Mouse (Mus musculus) stomach, adult 2 months (tissue): ENCODE results near the gene Urod. TPM values are rescaled to one million over a fixed set of nuclear protein-coding genes. Genes with fewer than 3 reads are reported as not detected.

ENCODE experiments used
- polyA plus RNA-seq: library from polyadenylated mRNA; depleted of rRNA; stranded (reverse); fragments of >200 nt; gene quantifications from 2 replicates; pipeline ENCODE4 v1.2.3, GENCODE M21; 2012; rRNA removed

The Urod gene
- 14.5 and 18.5 TPM in 2 replicates for polyA plus RNA-seq

GRCm38 (mm10) chr4:116993672-116994621, at the start of gene Urod:
Gene Urod, minus strand, starts transcription at chr4:116994413.

DNA sequence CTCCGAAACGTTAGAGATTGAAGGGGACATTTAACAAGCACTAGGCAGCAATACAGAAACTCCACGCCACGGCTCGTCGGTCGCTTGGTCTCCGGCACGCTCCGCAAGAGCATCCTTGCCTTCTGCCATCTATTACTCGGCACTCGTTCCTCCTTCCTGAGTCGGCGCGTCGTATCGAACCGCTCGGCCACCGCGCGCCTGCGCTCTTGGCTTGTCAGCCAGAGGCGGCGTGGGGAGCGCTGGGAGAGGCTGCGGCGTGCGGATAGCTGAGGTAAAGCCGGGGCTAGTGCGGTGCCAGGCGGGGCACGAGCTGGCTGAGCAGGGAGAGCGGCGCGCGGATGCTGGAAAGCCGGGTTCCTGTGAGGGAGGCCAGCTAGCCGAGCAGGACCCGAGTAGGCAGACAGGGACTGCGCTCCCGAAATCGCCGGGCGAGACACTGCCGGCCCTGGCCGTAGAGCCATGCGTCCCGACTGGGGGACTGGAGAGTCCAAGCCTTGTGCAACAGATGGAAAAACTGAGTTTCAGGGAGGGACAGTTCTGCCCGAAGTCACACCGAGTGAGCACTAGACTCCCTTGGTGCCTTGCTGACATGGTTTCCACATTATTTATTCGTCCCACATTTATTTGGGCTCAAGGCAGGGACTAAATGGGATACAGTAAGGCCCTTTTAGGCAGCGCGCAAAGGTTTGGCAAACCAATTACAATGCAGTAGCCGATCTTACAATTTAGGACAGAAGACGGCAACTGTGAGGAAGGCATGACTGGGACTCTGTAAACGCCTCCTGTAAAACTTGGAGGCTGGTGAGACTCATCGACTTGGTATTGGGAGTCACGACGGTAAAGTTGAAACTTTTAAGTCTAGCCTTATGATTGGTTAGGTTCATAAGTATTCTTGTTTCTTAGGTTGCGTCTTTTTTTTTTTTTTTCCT, 25.3 kb upstream of the Urod start, which contains the start of gene Eif2b3:
TSS of gene Eif2b3 (plus strand) at position 197 of the 929 bp plus-strand sequence.

DNA sequence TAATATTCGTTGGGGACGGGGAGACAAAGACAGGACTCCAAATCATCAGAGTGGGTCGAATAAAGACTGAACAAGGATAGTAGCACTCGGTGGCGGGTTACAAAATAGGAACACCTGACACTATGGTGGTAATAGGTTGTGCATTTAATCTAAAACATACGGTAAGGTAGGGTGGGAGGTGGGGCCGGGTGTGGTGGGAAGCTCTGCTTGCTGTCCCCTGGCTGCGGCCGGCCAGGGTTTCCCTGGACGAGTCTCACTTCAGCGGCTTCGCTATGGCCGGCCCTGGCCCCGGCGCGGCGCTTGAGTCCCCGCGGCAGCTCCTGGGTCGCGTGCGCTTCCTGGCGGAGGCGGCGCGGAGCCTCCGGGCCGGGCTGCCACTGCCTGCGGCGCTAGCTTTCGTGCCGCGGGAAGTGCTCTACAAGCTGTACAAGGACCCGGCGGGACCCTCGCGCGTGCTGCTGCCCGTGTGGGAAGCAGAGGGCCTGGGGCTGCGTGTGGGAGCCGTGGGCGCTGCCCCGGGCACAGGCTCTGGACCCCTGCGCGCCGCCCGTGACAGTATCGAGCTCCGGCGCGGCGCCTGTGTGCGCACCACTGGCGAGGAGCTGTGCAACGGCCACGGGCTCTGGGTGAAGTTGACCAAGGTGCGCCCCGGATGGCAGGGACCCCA, 1.1 kb upstream of the Urod start, which contains the start of gene Hectd3:
TSS of gene Hectd3 (plus strand) at position 187 of the 667 bp plus-strand sequence.

Other genes starting within 250 kb of the Urod start
- 5.2 and 5.8 TPM in 2 replicates for gene Toe1, start 186.8 kb downstream of the Urod start, polyA plus RNA-seq
- gene Mutyh, start 186.7 kb downstream of the Urod start, polyA plus RNA-seq: 1.5 and 2.4 TPM in 2 replicates
- 2.9 and 3.9 TPM in 2 replicates for gene Hpdl, start 172.7 kb downstream of the Urod start, polyA plus RNA-seq
- 0.06 and 0.26 TPM in 2 replicates for gene Zswim5, start 117.0 kb downstream of the Urod start, polyA plus RNA-seq
- 39.9 and 41.0 TPM in 2 replicates for gene Hectd3, start 904 bp upstream of the Urod start, polyA plus RNA-seq
- gene Eif2b3, start 25.0 kb upstream of the Urod start, polyA plus RNA-seq: 0.55 and 0.96 TPM in 2 replicates
- 1.8 and 2.0 TPM in 2 replicates for gene Ptch2, start 101.7 kb upstream of the Urod start, polyA plus RNA-seq
- 5.2 and 7.6 TPM in 2 replicates for gene Btbd19, start 131.3 kb upstream of the Urod start, polyA plus RNA-seq
- 0.25 and 0.49 TPM in 2 replicates for gene Tctex1d4, start 132.4 kb upstream of the Urod start, polyA plus RNA-seq
- gene Plk3, start 139.6 kb upstream of the Urod start, polyA plus RNA-seq: 19.8 and 37.6 TPM in 2 replicates
- 114 and 124 TPM in 2 replicates for gene Rps8, start 161.8 kb upstream of the Urod start, polyA plus RNA-seq
- gene Kif2c, start 188.2 kb upstream of the Urod start, polyA plus RNA-seq: 0.37 and 0.91 TPM in 2 replicates